Mouse (Mus musculus): ENCODE results near the gene Eef1e1.

DNA sequence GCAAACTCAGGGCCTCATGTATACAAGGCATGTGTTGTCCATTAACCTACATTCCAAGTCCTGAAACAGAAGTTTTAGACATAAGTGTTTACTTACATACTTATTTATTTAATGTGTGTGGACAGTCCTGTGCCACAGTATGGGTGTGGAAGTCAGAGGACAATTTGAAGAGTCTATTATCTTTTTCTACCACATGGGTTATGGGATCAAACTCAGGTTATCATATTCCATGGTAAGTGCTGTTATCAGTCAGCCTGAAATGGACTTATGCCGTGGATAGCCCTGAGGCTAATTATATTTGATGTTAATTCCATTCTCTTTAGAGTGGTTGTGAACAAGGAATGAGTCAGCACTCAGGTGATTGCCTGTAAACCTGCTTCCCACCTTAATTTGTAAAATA is 5.9 kb upstream of the Eef1e1 start:
- TF ChIP-seq CTCF (IDR thresholded peaks at IDR 0.05; ENCODE audit: low read depth, low read length) = no peak
- TF ChIP-seq EP300 (IDR thresholded peaks at IDR 0.05; ENCODE audit: insufficient read depth, low read depth, low read length) = no peak
